12 mouse cellular contexts compared by ENCODE assay signal in genomic region chr17:10463626-10464025, GRCm38 (mm10).
"Had no signal": no experiment of that assay in that cellular context is flagged by ENCODE, and none has a peak within 500 bp of the region (broad histone marks: within the 10 kb centered on the region; RNA-seq: fewer than 3 reads in every experiment).

No protein-coding gene starts in this region.

- H3K9ac ChIP-seq: liver, embryonic 15.5 days; midbrain, embryonic 13.5 days; neural tube, embryonic 15.5 days had no signal

- DNase-seq: kidney, adult 11 months; kidney, postnatal 10 days; right cerebral cortex, adult 18-20 months; right cerebral cortex, postnatal 25 days; thymus, postnatal 14 days had no signal

- H3K9me3 ChIP-seq: limb, embryonic 10.5 days; liver, embryonic 15.5 days; midbrain, embryonic 13.5 days; neural tube, embryonic 15.5 days had no signal

- ATAC-seq: hindbrain, postnatal 0 days; midbrain, embryonic 13.5 days had no signal

- H3K27ac ChIP-seq: hindbrain, postnatal 0 days; limb, embryonic 10.5 days; liver, embryonic 15.5 days; midbrain, embryonic 13.5 days; neural tube, embryonic 15.5 days; stomach, postnatal 0 days had no signal

- H3K4me2 ChIP-seq: liver, embryonic 11.5 days; liver, embryonic 15.5 days; midbrain, embryonic 13.5 days; neural tube, embryonic 15.5 days had no signal

- H3K4me3 ChIP-seq: limb, embryonic 10.5 days; liver, embryonic 15.5 days; midbrain, embryonic 13.5 days; neural tube, embryonic 15.5 days had no signal

- H3K27me3 ChIP-seq: liver, embryonic 15.5 days; midbrain, embryonic 13.5 days; neural tube, embryonic 15.5 days had no signal

- H3K4me1 ChIP-seq: limb, embryonic 10.5 days; liver, embryonic 15.5 days; midbrain, embryonic 13.5 days; neural tube, embryonic 15.5 days had no signal

- H3K36me3 ChIP-seq: limb, embryonic 10.5 days; liver, embryonic 15.5 days; midbrain, embryonic 13.5 days; neural tube, embryonic 15.5 days had no signal
